Mouse (Mus musculus) ES-E14 (cell line): Measurements from ENCODE around the gene Grip1. TPM values are rescaled to one million over a fixed set of nuclear protein-coding genes. Genes with fewer than 3 reads are reported as not detected.
A peak's percentile ranks its signal among the peaks of the same experiment; 100 is the strongest.

Experiments used
- DNase-seq: peaks from one replicate; pipeline ENCODE4 v3.0.0-alpha.2; 2013; ENCODE audit warnings: low read depth, low spot score
- H3K27ac ChIP-seq: 2 replicates; pipeline ENCODE4 v1.5.1; 2012; ENCODE audit warnings: low read depth, mild to moderate bottlenecking, low read length, moderate library complexity, mixed read lengths; ENCODE audit not compliant: poor library complexity, insufficient read depth, severe bottlenecking
- H3K36me3 ChIP-seq: 2 replicates; pipeline ENCODE4 v1.6.1; 2012; ENCODE audit warnings: mild to moderate bottlenecking, low read length, moderate library complexity, mixed read lengths; ENCODE audit not compliant: control insufficient read depth, poor library complexity, insufficient read depth, severe bottlenecking
- H3K4me1 ChIP-seq, 2 experiments: fragments of 150-350 bp in 1 of 2; sonication (generic) in 1 of 2; 2 replicates each; pipeline ENCODE4 v1.6.1; 2012; ENCODE audit warnings: low read length in 2 of 2, mild to moderate bottlenecking in 1 of 2, mixed read lengths in 1 of 2; ENCODE audit not compliant: control insufficient read depth in 2 of 2, insufficient read depth in 2 of 2, poor library complexity in 1 of 2
- H3K4me3 ChIP-seq, 2 experiments: fragments of 150-350 bp in 1 of 2; sonication (generic) in 1 of 2; 2 replicates each; pipeline ENCODE4 v1.5.1; 2012; ENCODE audit warnings: low read length in 2 of 2, low read depth in 1 of 2, mild to moderate bottlenecking in 1 of 2, mixed read lengths in 1 of 2; ENCODE audit not compliant: insufficient read depth in 1 of 2, poor library complexity in 1 of 2, severe bottlenecking in 1 of 2
- H3K9ac ChIP-seq: 2 replicates; pipeline ENCODE4 v1.6.1; 2012; ENCODE audit warnings: low read depth, mild to moderate bottlenecking, low read length, mixed read lengths; ENCODE audit not compliant: poor library complexity, insufficient read depth, severe bottlenecking
- H3K9me3 ChIP-seq: fragments of 150-350 bp; sonication (generic); 2 replicates; pipeline ENCODE4 v1.6.1; 2012; ENCODE audit warnings: low read depth, mild to moderate bottlenecking, low read length; ENCODE audit not compliant: control insufficient read depth, insufficient read depth
- CHD2 ChIP-seq: IDR thresholded peaks from 2 replicates; pipeline ENCODE4 v1.6.1; 2014; ENCODE audit warnings: mild to moderate bottlenecking, low read depth, low read length, inconsistent platforms
- HCFC1 ChIP-seq: IDR thresholded peaks from 2 replicates; pipeline ENCODE4 v1.6.1; 2012; ENCODE audit warnings: low read length, inconsistent platforms, borderline replicate concordance; ENCODE audit not compliant: insufficient read depth
- MAFK ChIP-seq: IDR thresholded peaks from 2 replicates; pipeline ENCODE4 v1.6.1; 2014; ENCODE audit warnings: mild to moderate bottlenecking, low read depth, low read length, inconsistent platforms; ENCODE audit not compliant: insufficient read depth
- ZC3H11A ChIP-seq: IDR thresholded peaks from 2 replicates; pipeline ENCODE4 v1.6.1; 2012; ENCODE audit warnings: low read depth, mild to moderate bottlenecking, inconsistent platforms, low read length, borderline replicate concordance
- ZNF384 ChIP-seq: IDR thresholded peaks from 2 replicates; pipeline ENCODE4 v1.6.1; 2012; ENCODE audit warnings: low read depth, low read length, inconsistent platforms
- in situ Hi-C, 2 experiments: fragments of 600-800 bp; cut with MboI; formaldehyde crosslinking; loops; one replicate each; pipeline ENCODE4 v1.15.1; 2025; ENCODE audit warnings: low sequenced_read_pairs in 2 of 2, inconsistent platforms in 1 of 2; ENCODE audit not compliant: unreplicated experiment in 2 of 2
- total RNA-seq: library from RNA; depleted of rRNA; stranded (reverse); fragments of 300-350 nt; gene quantifications from 2 replicates; pipeline ENCODE4 v1.2.3, GENCODE M21; 2012

Grip1 gene
- total RNA-seq, 1 experiment = 4.2 TPM

GRCm38 (mm10) chr10:119834122-119834521 lies 380.5 kb downstream of the Grip1 start:
- Histone ChIP-seq H3K9ac (no peak overlapping the region), H3K4me3 (no peak overlapping the region), H3K27ac (no peak overlapping the region), H3K36me3 (no peaks in the 10 kb centered on the region), H3K9me3 (no peaks in the 10 kb centered on the region), H3K4me1 (peaks cover 4 to 7% of the 10 kb centered on the region in 2 experiments; a peak in 3 of 4 replicates)
- in situ Hi-C loops = no loop called here
- TF ChIP-seq ZC3H11A = no peak
- no peak for TF ChIP-seq ZNF384
- TF ChIP-seq MAFK = no peak
- no peak for TF ChIP-seq HCFC1
- TF ChIP-seq CHD2 = no peak
- no peak for DNase-seq

- Histone ChIP-seq H3K36me3 (no peaks in the 10 kb centered on the region), H3K9ac (0 out of 2 replicates have a peak overlapping the region, but pooled peaks have one; percentile 14), H3K4me3 (peak overlapping the region; percentile 15 to 36; a peak in 3 of 4 replicates), H3K4me1 (peaks cover 4 to 6% of the 10 kb centered on the region in 2 experiments; a peak in 3 of 4 replicates), H3K9me3 (no peaks in the 10 kb centered on the region), H3K27ac (no peak overlapping the region)
- in situ Hi-C loops = no loop called here
- no peak for DNase-seq
- TF ChIP-seq CHD2 (no peak), ZNF384 (no peak), ZC3H11A (no peak)
These were observed 386.0 kb downstream of the Grip1 start for GRCm38 (mm10) chr10:119839645-119840044.

GRCm38 (mm10) chr10:119842004-119842403 lies 388.4 kb downstream of the Grip1 start:
- Histone ChIP-seq H3K9me3 (no peaks in the 10 kb centered on the region), H3K4me3 (no peak overlapping the region), H3K27ac (no peak overlapping the region), H3K4me1 (peaks cover 4 to 6% of the 10 kb centered on the region in 2 experiments; a peak in 3 of 4 replicates), H3K36me3 (no peaks in the 10 kb centered on the region), H3K9ac (no peak overlapping the region)
- TF ChIP-seq MAFK (no peak), ZNF384 (no peak)
- in situ Hi-C loops = no loop called here
- no peak for DNase-seq

DNA sequence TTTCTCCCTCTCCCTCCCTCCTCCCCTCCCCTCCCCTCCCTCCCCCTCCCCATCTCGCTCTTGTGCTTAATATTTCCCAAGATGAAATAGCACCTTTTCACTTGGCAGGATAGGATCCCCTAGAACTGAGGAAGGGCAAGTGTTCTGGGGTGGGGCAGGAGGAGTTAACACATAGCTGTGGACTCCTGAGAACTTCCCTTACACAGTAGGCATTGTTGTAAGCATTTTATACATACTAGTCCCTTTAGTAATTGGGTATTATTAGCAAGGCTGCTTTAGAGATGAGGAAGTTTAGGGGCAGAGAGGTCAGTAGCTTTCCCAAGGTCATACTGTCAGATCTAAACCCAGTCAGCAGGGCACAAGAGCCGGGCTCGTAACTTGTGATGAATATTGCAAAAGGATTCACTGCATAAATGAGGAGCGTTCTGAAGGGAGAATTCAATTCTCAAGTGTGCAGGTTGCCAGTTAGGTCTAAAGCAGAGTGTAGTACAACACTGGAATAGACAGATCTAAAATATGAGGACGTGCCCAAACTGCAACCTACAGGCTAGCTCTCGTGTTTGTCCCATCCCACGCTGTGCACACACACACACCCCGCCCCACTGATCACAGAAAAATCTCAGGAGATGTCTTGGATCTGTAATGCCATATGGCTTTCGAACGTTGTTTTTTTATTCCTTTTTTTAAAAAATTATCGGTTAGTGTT lies 392.2 kb downstream of the Grip1 start:
- no peaks in the 10 kb centered on the region for H3K4me1 ChIP-seq
- no peak overlapping the region for H3K9ac ChIP-seq
- H3K36me3 ChIP-seq = no peaks in the 10 kb centered on the region
- no peak overlapping the region for H3K27ac ChIP-seq
- in situ Hi-C loops = no loop called here
- no peaks in the 10 kb centered on the region for H3K9me3 ChIP-seq
- no peak overlapping the region for H3K4me3 ChIP-seq
- no peak for DNase-seq
- TF ChIP-seq MAFK (no peak), CHD2 (no peak), HCFC1 (no peak), ZNF384 (no peak), ZC3H11A (no peak)

- in situ Hi-C loops = no loop called here
These were observed 398.0 kb downstream of the Grip1 start for GRCm38 (mm10) chr10:119851594-119851993.

More at GRCm38 (mm10) chr10:119851594-119851993, 398.0 kb downstream of the Grip1 start:
- Histone ChIP-seq H3K4me3 (no peak overlapping the region), H3K9ac (no peak overlapping the region), H3K4me1 (no peaks in the 10 kb centered on the region), H3K9me3 (no peaks in the 10 kb centered on the region), H3K36me3 (no peaks in the 10 kb centered on the region), H3K27ac (no peak overlapping the region)
- no peak for DNase-seq
- TF ChIP-seq HCFC1 (no peak), ZC3H11A (no peak), MAFK (no peak)
